Mouse (Mus musculus): ENCODE results near the gene Tmem50a. TPM values are rescaled to one million over a fixed set of nuclear protein-coding genes. Genes with fewer than 3 reads are reported as not detected.

Tmem50a gene
- total RNA-seq, 1 experiment from 2014 or later: 226 TPM

DNA sequence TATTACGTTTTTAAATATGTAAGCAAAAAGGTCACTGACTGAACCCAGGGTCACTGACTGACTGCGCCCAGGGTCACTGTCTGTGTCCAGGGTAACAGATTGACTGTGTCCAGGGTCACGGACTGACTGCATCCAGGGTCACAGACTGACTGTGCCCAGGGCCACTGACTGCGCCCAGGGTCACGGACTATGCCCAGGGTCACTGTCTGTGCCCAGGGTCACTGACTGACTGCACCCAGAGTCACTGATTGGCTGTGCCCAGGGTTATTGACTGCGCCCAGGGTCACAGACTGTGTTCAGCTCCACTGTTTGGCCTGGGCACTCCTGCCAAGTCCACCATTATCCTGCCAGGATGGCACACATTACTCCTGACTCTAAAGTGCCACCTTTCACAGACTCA, 17.6 kb downstream of the Tmem50a start:
- no peak for ATAC-seq (replicated peaks in 1 of 2; ENCODE audit: insufficient read depth in 1 of 2, low FRiP score in 2 of 2, low TSS enrichment in 1 of 2, low read depth in 1 of 2, poor library complexity in 2 of 2, severe bottlenecking in 2 of 2)

DNA sequence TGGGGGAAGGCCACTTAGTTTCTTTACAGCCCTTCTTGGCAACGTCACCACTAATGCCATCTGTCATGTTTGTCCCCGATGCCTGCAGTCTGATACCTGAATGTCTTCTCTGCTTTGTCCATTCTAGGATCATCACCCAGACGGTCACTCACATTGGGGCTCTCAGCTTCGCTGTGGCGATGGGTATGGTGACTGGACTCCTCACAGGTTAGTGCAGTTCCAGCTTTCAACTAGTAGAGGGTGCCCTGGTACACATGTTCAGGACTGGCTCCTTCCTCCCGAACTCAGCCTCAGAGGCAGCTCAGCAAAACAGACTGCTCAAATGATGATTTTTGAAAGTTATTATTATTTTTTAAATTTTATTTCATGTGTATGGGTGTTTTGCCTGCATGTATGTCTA, 22.7 kb downstream of the Tmem50a start:
- 0 out of 4 replicates have a peak, but pooled peaks have one; percentile 42 for ATAC-seq (replicated peaks in 1 of 2; ENCODE audit: insufficient read depth in 1 of 2, low FRiP score in 2 of 2, low TSS enrichment in 1 of 2, low read depth in 1 of 2, poor library complexity in 2 of 2, severe bottlenecking in 2 of 2)

DNA sequence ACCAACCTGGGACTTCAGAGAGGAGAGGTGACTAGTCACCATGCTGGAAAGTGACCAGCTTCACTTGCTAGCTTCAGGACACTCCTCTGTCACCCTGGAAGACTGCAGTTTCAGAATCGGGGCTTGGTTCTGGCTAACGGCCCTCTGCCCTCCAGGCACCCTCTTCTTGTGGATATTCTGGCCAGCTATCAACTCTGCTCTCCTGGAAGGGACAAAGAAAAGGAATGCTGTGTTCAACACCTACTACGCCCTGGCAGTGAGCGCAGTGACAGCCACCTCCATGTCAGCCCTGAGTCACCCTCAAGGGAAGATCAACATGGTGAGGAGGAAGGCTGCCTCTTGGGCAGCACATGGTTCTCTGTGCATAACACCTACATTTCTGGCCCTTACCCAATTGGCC, 30.5 kb downstream of the Tmem50a start:
- ATAC-seq (replicated peaks in 1 of 2; ENCODE audit: insufficient read depth in 1 of 2, low FRiP score in 2 of 2, low TSS enrichment in 1 of 2, low read depth in 1 of 2, poor library complexity in 2 of 2, severe bottlenecking in 2 of 2): no peak

DNA sequence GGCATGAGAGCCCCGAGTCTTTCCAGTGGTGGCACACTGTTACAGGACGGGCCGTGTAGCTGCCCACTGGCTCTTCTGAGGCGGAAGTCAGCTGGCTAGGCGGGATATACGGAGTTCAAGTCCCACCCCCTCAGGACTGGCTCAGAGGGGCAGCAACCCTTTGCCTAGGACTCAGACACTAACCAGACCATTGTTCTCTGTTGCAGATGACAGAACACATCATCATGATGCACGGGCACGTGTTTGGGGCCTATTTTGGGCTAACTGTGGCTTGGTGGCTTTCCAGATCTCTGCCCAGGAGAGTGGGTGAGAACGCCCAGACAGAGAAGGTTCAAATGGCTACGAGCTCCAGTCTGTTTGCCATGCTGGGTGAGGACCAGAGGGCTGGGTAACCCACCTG, 31.0 kb downstream of the Tmem50a start:
- ATAC-seq (replicated peaks in 1 of 2; ENCODE audit: insufficient read depth in 1 of 2, low FRiP score in 2 of 2, low TSS enrichment in 1 of 2, low read depth in 1 of 2, poor library complexity in 2 of 2, severe bottlenecking in 2 of 2): no peak

DNA sequence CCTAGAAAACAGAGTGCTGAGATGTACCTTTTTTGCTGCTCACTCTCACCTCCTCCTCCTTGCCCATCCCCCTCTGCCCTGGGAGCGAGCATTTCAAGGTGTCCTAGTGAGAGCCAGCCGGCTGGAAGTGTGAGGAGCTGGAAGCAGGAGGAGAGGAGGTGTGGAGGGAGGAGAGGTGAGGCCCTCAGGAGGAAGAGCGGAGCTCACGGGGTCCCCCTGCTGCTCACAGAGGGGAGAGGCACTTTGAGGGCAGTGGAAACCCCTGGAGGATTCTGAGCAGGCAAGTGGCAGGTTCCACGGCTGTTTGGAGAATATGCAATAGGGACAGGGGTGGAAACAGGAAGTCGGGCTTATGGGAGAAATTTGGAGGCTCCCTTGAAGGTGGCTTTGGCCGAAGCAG, 31.6 kb downstream of the Tmem50a start:
- ATAC-seq (replicated peaks in 1 of 2; ENCODE audit: insufficient read depth in 1 of 2, low FRiP score in 2 of 2, low TSS enrichment in 1 of 2, low read depth in 1 of 2, poor library complexity in 2 of 2, severe bottlenecking in 2 of 2): peak; percentile 40 to 59; a peak in 2 of 4 replicates

DNA sequence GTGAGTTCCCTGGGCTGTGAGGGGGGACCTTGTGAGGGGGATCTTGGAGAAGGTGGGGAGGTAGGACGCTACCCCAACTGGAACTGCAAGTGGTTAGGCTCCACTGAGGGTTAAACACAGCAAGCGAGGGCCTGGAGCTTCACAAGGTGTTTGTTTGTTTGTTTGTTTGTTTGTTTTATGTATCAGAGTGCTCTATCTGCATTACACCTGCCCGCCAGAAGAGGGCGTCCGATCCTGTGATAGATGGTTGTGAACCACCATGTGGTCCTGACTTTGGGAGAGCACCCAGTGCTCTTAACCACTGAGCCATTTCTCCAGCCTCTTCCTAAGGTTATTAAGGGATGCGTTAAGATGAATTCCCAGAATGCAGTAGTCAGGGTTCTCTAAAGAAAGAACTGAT, 34.8 kb downstream of the Tmem50a start:
- peak in 1 of 2 experiments; percentile 48; a peak in 1 of 4 replicates for ATAC-seq (replicated peaks in 1 of 2; ENCODE audit: insufficient read depth in 1 of 2, low FRiP score in 2 of 2, low TSS enrichment in 1 of 2, low read depth in 1 of 2, poor library complexity in 2 of 2, severe bottlenecking in 2 of 2)

DNA sequence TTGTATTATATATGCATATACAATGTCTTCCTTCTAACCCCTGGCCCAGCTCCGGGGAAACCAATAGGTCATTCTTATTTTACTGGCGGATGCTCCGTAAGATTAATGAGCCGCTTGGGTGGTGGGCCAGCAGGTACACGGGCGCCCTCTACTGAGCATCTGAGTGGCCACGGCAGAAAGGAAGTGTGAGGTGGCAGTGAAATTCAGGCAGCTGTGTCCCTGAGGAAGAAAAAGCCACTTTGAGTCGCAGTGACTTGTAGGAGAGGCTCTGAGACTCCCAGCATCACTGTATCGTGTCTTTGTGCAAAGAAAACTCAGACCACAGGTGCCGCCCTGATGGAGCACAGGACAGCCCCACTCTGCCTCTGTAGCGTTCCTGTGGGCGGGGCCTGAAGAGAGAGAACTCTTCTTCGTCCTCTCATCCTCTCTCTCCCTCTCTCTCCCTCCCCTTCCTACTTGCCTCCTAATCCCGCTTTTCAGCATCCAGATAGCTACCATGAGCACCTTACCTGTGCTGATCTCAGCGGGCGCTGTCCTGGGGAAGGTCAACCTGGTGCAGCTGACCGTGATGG, 35.3 kb downstream of the Tmem50a start:
- ATAC-seq (replicated peaks in 1 of 2; ENCODE audit: insufficient read depth in 1 of 2, low FRiP score in 2 of 2, low TSS enrichment in 1 of 2, low read depth in 1 of 2, poor library complexity in 2 of 2, severe bottlenecking in 2 of 2): peak; percentile 39 to 69

DNA sequence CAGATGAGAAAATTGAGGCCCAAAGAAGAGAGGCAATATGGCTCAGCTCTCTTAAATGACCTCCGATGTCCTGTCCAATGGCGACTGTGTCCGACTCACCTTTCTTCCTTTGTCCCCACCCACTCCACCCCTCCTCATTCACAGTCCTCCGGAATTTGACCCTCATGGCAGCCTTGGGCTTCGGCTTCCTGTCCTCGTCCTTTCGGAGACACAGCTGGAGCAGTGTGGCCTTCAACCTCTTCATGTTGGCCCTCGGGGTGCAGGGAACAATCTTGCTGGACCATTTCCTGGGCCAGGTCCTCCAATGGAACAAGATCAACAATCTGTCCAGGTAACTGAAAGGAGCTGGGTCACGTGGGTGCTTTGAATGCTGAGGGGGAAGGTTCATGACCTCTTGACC, 38.7 kb downstream of the Tmem50a start:
- ATAC-seq (replicated peaks in 1 of 2; ENCODE audit: insufficient read depth in 1 of 2, low FRiP score in 2 of 2, low TSS enrichment in 1 of 2, low read depth in 1 of 2, poor library complexity in 2 of 2, severe bottlenecking in 2 of 2): no peak

DNA sequence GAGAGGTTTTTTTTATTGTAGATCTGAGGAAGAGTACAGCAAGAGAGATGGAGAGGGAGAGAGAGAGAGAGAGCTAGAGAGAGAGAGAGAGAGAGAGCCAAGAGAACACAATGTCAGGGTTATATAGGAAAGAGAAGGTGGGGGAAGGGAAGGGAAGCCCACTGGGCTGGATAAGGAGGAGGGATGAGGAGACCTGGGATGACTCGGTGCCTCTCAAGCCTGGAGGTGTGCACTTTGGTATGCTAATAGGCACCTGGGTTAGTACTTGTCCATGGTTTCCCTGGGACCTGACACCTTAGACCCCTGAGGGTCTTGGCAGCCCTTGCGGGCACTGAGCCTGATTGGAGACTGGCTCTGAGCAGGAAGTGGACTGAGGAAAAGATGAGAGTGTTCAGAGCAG, 42.9 kb downstream of the Tmem50a start:
- ATAC-seq (replicated peaks in 1 of 2; ENCODE audit: insufficient read depth in 1 of 2, low FRiP score in 2 of 2, low TSS enrichment in 1 of 2, low read depth in 1 of 2, poor library complexity in 2 of 2, severe bottlenecking in 2 of 2): no peak

DNA sequence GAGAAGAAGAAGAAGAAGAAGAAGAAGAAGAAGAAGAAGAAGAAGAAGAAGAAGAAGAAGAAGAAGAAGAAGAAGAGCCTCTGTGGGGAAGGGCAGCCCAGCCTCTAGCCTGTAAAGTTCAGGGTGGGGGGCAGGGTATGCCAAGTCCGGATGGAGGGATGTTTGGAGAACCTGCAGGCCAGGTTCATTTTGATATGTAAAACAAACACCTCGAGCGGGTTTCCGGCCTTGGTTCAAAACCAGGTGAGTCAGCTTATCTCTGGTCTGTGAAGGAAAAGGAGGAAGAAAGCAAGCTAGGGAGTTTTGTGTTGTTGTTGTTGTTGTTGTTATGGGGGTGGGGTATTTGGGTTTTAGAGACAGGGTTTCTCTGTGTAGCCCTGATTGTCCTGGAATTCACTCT, 43.3 kb downstream of the Tmem50a start:
- no peak for ATAC-seq (replicated peaks in 1 of 2; ENCODE audit: insufficient read depth in 1 of 2, low FRiP score in 2 of 2, low TSS enrichment in 1 of 2, low read depth in 1 of 2, poor library complexity in 2 of 2, severe bottlenecking in 2 of 2)

DNA sequence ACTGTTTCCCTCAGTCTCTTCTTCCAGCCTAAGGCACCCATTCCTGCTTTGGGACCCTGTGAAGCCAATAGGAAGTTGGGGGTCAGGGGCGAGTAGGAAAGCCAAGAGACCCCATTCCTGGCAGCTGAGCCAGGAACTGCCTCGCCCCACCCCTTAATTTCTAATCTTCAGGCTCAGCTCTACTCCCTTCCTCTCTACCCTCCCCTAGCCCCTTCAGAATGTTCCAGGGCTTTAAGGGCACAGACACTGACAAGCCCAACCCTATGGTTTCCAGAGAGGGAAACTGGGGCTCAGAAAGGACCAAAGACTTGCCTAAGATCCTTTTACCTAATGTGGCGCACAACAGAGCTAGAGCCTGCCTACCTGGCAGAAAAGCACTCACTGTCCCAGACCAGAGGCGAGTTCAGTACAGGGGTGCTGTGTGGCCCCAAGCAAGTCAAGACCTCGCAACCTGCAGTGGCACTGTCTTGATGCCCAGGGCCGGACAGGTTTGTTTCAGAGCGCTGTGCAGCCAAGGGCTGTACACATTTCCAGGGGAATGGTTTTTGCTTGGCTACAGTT, 44.9 kb downstream of the Tmem50a start:
- ATAC-seq (replicated peaks in 1 of 2; ENCODE audit: insufficient read depth in 1 of 2, low FRiP score in 2 of 2, low TSS enrichment in 1 of 2, low read depth in 1 of 2, poor library complexity in 2 of 2, severe bottlenecking in 2 of 2): 0 out of 4 replicates have a peak, but pooled peaks have one; percentile 3 to 7

DNA sequence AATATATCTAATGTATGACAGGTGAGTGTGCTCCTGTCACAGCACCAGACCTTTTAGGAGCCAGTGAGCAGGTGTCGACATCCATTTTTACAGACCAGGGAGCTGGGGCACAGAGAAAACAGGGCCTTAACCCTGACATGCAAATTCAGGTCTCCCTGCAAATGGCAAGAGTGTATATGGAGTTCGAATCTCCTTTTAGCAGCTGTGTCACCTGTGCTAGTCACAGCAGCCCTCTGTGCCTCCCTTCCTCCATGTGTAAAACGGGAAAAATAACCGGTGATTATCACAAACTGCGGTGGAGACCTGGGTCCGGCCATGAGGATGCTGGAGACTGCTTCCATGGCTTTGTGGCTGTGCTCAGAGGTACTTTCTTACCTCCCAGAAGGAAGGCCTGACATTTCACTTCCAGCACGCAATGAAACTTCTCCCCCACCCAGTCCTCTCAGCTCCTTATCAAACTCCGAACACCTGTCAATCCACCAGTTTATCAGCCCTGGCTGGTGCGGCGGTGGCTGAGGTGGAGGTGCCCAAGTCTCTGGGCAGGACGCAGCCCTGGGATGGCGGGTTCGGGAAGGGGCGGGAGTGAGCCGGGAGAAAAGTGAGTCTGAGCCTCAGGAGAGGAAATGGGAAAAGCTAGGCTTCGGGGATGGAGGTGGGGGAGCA, 45.6 kb downstream of the Tmem50a start:
- ATAC-seq (replicated peaks in 1 of 2; ENCODE audit: insufficient read depth in 1 of 2, low FRiP score in 2 of 2, low TSS enrichment in 1 of 2, low read depth in 1 of 2, poor library complexity in 2 of 2, severe bottlenecking in 2 of 2): peak in 1 of 2 experiments; percentile 47; a peak in 1 of 4 replicates

DNA sequence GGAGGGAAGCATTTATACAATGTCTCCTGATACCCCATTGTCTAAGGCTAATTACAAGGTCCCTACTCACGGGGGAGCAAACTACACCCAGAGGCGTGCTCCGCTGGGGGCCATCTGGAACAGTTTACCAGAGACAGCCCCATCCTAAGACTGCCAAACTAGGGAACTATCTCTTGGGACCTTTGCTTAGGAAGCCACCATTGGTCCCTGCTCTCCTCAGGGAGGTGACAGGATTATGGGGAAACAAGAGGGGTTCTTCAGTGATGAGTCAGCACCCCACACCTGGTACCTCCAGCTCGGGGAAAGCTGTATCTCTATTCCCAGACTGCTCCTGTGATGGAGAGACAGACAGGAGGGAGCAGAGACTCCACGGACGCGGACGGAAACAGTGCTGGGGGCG, 46.3 kb downstream of the Tmem50a start:
- ATAC-seq (replicated peaks in 1 of 2; ENCODE audit: insufficient read depth in 1 of 2, low FRiP score in 2 of 2, low TSS enrichment in 1 of 2, low read depth in 1 of 2, poor library complexity in 2 of 2, severe bottlenecking in 2 of 2): no peak

DNA sequence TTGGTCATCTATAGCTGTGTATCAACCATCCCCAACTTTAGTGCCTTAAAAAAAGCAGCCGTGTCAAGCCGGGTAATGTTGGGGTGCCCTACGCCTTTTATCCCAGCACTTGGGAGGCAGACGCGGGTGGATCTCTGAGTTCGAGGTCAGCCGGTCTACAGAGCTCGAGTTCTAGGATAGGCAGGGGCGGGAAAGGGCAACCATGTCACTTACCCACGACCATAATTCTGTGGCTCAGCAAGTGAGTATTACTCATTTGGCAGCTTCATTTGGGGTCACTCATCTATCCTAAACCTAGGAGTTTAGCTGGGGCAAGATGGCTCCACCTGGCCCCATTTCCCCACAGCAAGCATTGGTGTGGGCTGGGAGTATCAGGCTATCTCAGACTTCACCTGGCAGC, 46.8 kb downstream of the Tmem50a start:
- no peak for ATAC-seq (replicated peaks in 1 of 2; ENCODE audit: insufficient read depth in 1 of 2, low FRiP score in 2 of 2, low TSS enrichment in 1 of 2, low read depth in 1 of 2, poor library complexity in 2 of 2, severe bottlenecking in 2 of 2)

DNA sequence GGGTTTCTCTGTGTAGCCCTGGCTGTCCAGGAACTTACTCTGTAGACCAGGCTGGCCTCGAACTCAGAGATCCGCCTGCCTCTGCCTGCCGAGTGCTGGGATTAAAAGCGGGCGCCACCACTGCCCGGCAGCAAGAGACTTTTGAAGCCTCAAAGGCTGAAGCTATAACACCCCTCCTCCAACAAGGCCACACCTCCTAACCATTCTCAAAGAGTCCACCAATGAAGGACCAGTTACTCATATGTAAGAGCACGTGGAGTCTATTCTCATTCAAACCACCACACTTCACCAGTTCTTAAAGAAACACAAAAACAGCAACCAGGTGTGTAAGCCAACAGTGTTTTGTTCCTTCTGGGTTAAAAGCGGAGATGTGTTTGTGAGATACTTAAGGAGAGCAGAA, 47.2 kb downstream of the Tmem50a start:
- ATAC-seq (replicated peaks in 1 of 2; ENCODE audit: insufficient read depth in 1 of 2, low FRiP score in 2 of 2, low TSS enrichment in 1 of 2, low read depth in 1 of 2, poor library complexity in 2 of 2, severe bottlenecking in 2 of 2): no peak

DNA sequence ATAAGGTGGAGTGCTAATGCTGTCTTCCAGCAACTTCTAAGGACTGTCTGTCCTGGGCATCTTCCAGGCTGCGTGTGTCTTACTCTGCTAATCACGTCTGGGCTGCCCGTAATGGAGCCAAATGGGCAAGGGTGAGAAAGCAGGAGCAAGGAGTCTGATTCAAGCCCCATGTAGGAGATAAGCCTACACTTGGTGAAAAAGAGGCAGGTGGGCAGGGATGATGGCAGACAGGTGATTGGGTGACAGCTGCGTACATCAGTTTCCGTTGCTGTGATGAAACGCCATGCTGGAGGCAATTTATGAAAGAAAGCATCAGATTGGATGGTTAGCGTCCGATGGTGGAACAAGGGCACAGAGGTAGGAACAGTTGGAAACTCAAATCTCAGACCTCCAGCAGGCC, 47.6 kb downstream of the Tmem50a start:
- ATAC-seq (replicated peaks in 1 of 2; ENCODE audit: insufficient read depth in 1 of 2, low FRiP score in 2 of 2, low TSS enrichment in 1 of 2, low read depth in 1 of 2, poor library complexity in 2 of 2, severe bottlenecking in 2 of 2): no peak

DNA sequence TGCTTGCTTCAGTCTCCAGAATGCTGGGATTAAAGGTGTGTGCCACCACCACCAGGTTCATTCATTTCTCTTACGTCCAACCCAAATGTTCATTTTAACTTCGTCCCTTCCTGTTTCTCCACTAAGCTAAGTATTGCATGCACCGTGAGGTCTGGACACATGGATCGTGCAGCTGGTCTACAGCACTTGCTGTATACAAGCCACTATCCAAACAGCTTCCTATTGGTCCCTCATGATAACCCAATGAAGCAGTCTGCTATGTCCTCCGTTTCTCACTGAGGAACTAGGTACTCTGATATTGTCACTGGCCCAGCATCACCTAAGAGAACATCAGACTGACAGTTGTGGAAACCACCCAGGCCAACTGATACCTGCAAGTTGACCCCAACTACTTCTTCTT, 49.0 kb downstream of the Tmem50a start:
- ATAC-seq (replicated peaks in 1 of 2; ENCODE audit: insufficient read depth in 1 of 2, low FRiP score in 2 of 2, low TSS enrichment in 1 of 2, low read depth in 1 of 2, poor library complexity in 2 of 2, severe bottlenecking in 2 of 2): no peak

DNA sequence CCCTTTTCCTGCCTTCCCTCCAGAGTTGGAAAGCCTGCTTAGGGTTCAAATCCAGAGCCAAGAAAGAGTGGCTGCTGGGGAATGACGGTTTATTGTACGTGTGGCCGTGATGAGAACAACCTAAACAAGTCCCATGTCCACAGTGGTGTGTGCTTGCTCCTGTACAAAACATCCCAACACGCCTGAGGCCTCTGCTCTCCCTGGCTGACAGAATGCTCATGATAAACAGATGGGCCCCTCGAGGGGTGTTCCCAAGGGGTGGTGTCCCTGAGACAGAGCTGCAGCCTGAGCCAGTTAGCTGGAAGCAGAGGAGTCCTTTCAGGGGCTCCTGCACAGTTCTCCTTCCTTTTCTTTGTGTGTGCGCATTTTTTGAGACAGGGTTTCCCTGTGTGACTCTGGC, 49.5 kb downstream of the Tmem50a start:
- no peak for ATAC-seq (replicated peaks in 1 of 2; ENCODE audit: insufficient read depth in 1 of 2, low FRiP score in 2 of 2, low TSS enrichment in 1 of 2, low read depth in 1 of 2, poor library complexity in 2 of 2, severe bottlenecking in 2 of 2)

Data from hematopoietic stem cell, adult 5-6 weeks (primary cell).